Mouse (Mus musculus): Measurements from ENCODE around the gene Shc2. TPM values are rescaled to one million over a fixed set of nuclear protein-coding genes. Genes with fewer than 3 reads are reported as not detected.

The Shc2 gene
- polyA plus RNA-seq, 1 experiment from 2014 or later = 22.8 TPM

GRCm38 (mm10) chr10:79574796-79575195, 62.9 kb downstream of the Shc2 start:
- no peak overlapping the region for H3K4me3 ChIP-seq
- no peak overlapping the region for H3K27ac ChIP-seq (replicated peaks)
- no peak overlapping the region for H3K9ac ChIP-seq (replicated peaks)
- 94% methylated on average over 6 of the region's 6 CpGs for WGBS
- H3K27me3 ChIP-seq = peaks cover 12% of the 10 kb centered on the region; the same call in 1 of the 2 replicates
- H3K36me3 ChIP-seq = no peaks in the 10 kb centered on the region
- no peaks in the 10 kb centered on the region for H3K9me3 ChIP-seq
- no peaks in the 10 kb centered on the region for H3K4me1 ChIP-seq
- no peak for ATAC-seq (ENCODE audit: low FRiP score, low read depth)
- H3K4me2 ChIP-seq (replicated peaks) = no peak overlapping the region

GRCm38 (mm10) chr10:79574350-79574749, 63.4 kb downstream of the Shc2 start:
- WGBS = 86% methylated on average over 8 of the region's 8 CpGs
- no peaks in the 10 kb centered on the region for H3K36me3 ChIP-seq
- ATAC-seq (ENCODE audit: low FRiP score, low read depth) = no peak
- H3K9me3 ChIP-seq = no peaks in the 10 kb centered on the region
- H3K9ac ChIP-seq (replicated peaks) = no peak overlapping the region
- H3K4me3 ChIP-seq = no peak overlapping the region
- H3K4me1 ChIP-seq = no peaks in the 10 kb centered on the region
- no peak overlapping the region for H3K27ac ChIP-seq (replicated peaks)
- H3K4me2 ChIP-seq (replicated peaks) = no peak overlapping the region
- peaks cover 8% of the 10 kb centered on the region; the same call in 1 of the 2 replicates for H3K27me3 ChIP-seq

DNA sequence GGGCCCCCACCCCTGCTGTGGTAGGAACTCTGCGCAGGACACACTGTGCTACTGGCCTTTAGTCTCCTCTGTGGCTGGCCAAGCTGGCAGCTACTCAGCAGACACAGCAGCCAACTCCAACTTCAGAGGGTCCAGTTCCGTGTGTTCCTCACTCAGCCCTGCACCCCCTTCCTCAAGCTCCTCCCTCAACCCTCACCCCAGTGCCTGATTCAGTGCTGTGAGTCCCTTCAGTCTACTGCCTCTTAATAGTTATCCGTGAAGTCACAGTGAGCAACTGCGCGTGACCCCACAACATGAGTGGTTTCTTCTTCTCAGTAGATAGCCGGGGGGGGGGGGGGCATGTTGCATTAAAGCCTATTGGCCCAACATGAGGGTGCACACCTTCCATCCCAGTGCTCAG, 64.1 kb downstream of the Shc2 start:
- H3K4me2 ChIP-seq (replicated peaks) = no peak overlapping the region
- H3K4me1 ChIP-seq = no peaks in the 10 kb centered on the region
- no peak overlapping the region for H3K9ac ChIP-seq (replicated peaks)
- no peak overlapping the region for H3K27ac ChIP-seq (replicated peaks)
- 0 out of 2 replicates have a peak, but pooled peaks cover under 1% of the 10 kb centered on the region for H3K27me3 ChIP-seq
- H3K4me3 ChIP-seq = no peak overlapping the region
- no peaks in the 10 kb centered on the region for H3K36me3 ChIP-seq
- ATAC-seq (ENCODE audit: low FRiP score, low read depth) = no peak
- WGBS = 88% methylated on average over 6 of the region's 6 CpGs
- no peaks in the 10 kb centered on the region for H3K9me3 ChIP-seq

DNA sequence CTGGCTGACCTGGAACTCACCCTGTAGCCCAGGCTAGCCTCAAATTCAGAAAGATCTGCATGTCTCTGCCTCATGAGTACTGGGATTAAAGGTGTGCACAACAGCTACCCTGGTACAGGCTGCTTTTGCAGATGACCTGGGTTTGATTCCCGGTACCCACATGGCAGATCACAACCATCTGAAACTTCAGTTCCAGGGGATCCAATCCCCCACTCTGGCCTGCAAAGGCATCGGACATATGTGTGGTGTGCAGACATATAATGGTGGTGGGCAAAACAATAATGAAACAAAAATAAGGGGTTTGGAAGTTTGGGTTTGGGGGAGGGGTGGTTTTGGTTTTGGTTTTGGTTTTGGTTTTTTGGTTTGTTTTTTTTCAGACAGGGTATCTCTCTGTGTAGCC, 66.4 kb downstream of the Shc2 start:
- Histone ChIP-seq H3K4me3 (no peak overlapping the region), H3K27me3 (no peaks in the 10 kb centered on the region), H3K4me2 (replicated peaks) (no peak overlapping the region), H3K27ac (replicated peaks) (no peak overlapping the region), H3K4me1 (no peaks in the 10 kb centered on the region), H3K36me3 (no peaks in the 10 kb centered on the region), H3K9ac (replicated peaks) (no peak overlapping the region), H3K9me3 (no peaks in the 10 kb centered on the region)
- ATAC-seq (ENCODE audit: low FRiP score, low read depth) = no peak
- WGBS = 91% methylated on average over 2 of the region's 2 CpGs

- no peak for ATAC-seq (ENCODE audit: low FRiP score, low read depth)
- no peak overlapping the region for H3K4me3 ChIP-seq
- H3K9ac ChIP-seq (replicated peaks) = no peak overlapping the region
Observed at GRCm38 (mm10) chr10:79569921-79570320, 67.8 kb downstream of the Shc2 start.

More at GRCm38 (mm10) chr10:79569921-79570320, 67.8 kb downstream of the Shc2 start:
- no peaks in the 10 kb centered on the region for H3K36me3 ChIP-seq
- WGBS = 90% methylated on average over 5 of the region's 5 CpGs
- no peaks in the 10 kb centered on the region for H3K27me3 ChIP-seq
- no peaks in the 10 kb centered on the region for H3K4me1 ChIP-seq
- H3K4me2 ChIP-seq (replicated peaks) = no peak overlapping the region
- peaks cover 5% of the 10 kb centered on the region; the same call in 1 of the 2 replicates for H3K9me3 ChIP-seq
- no peak overlapping the region for H3K27ac ChIP-seq (replicated peaks)

Other genes starting within 250 kb of the Shc2 start
- 0.07 TPM in 1 of 2 replicates, not detected in the other for gene Vmn2r83, start 169.2 kb downstream of the Shc2 start, polyA plus RNA-seq (2016; fragmentation: Nextera tagmentation; extraction: Ambion mirVana)
- 10.9 and 11.0 TPM in 2 replicates for gene Plpp2, start 104.1 kb downstream of the Shc2 start, polyA plus RNA-seq (2016; fragmentation: Nextera tagmentation; extraction: Ambion mirVana)
- 59.8 and 62.5 TPM in 2 replicates for gene Mier2, start 82.7 kb downstream of the Shc2 start, polyA plus RNA-seq (2016; fragmentation: Nextera tagmentation; extraction: Ambion mirVana)
- gene Theg, start 50.6 kb downstream of the Shc2 start, polyA plus RNA-seq (2016; fragmentation: Nextera tagmentation; extraction: Ambion mirVana) = not detected in 2 replicates
- 0.04 and 0.08 TPM in 2 replicates for gene C2cd4c, start 23.9 kb downstream of the Shc2 start, polyA plus RNA-seq (2016; fragmentation: Nextera tagmentation; extraction: Ambion mirVana)
- not detected in 2 replicates for gene Odf3l2, start 7.8 kb upstream of the Shc2 start, polyA plus RNA-seq (2016; fragmentation: Nextera tagmentation; extraction: Ambion mirVana)
- gene Madcam1, start 26.6 kb upstream of the Shc2 start, polyA plus RNA-seq (2016; fragmentation: Nextera tagmentation; extraction: Ambion mirVana) = 0.60 and 1.7 TPM in 2 replicates
- 62.4 and 72.3 TPM in 2 replicates for gene Tpgs1, start 31.5 kb upstream of the Shc2 start, polyA plus RNA-seq (2016; fragmentation: Nextera tagmentation; extraction: Ambion mirVana)
- 139 and 156 TPM in 2 replicates for gene Cdc34, start 44.3 kb upstream of the Shc2 start, polyA plus RNA-seq (2016; fragmentation: Nextera tagmentation; extraction: Ambion mirVana)
- gene Gzmm, start 51.1 kb upstream of the Shc2 start, polyA plus RNA-seq (2016; fragmentation: Nextera tagmentation; extraction: Ambion mirVana) = 1.4 TPM in 2 replicates
- 540 and 588 TPM in 2 replicates for gene Bsg, start 66.6 kb upstream of the Shc2 start, polyA plus RNA-seq (2016; fragmentation: Nextera tagmentation; extraction: Ambion mirVana)
- 0.18 and 0.25 TPM in 2 replicates for gene Hcn2, start 78.7 kb upstream of the Shc2 start, polyA plus RNA-seq (2016; fragmentation: Nextera tagmentation; extraction: Ambion mirVana)
- 45.3 and 46.3 TPM in 2 replicates for gene Polrmt, start 108.7 kb upstream of the Shc2 start, polyA plus RNA-seq (2016; fragmentation: Nextera tagmentation; extraction: Ambion mirVana)
- gene Fgf22, start 117.2 kb upstream of the Shc2 start, polyA plus RNA-seq (2016; fragmentation: Nextera tagmentation; extraction: Ambion mirVana) = 0.48 and 0.55 TPM in 2 replicates
- gene Rnf126, start 129.0 kb upstream of the Shc2 start, polyA plus RNA-seq (2016; fragmentation: Nextera tagmentation; extraction: Ambion mirVana) = 98.8 and 104 TPM in 2 replicates
- gene Fstl3, start 139.4 kb upstream of the Shc2 start, polyA plus RNA-seq (2016; fragmentation: Nextera tagmentation; extraction: Ambion mirVana) = 1.0 and 1.6 TPM in 2 replicates
- gene Prss57, start 153.0 kb upstream of the Shc2 start, polyA plus RNA-seq (2016; fragmentation: Nextera tagmentation; extraction: Ambion mirVana) = 0.27 TPM in 1 of 2 replicates, not detected in the other
- 198 and 204 TPM in 2 replicates for gene Palm, start 155.7 kb upstream of the Shc2 start, polyA plus RNA-seq (2016; fragmentation: Nextera tagmentation; extraction: Ambion mirVana)
- 0.94 and 1.0 TPM in 2 replicates for gene Misp, start 183.1 kb upstream of the Shc2 start, polyA plus RNA-seq (2016; fragmentation: Nextera tagmentation; extraction: Ambion mirVana)
- gene Ptbp1, start 216.5 kb upstream of the Shc2 start, polyA plus RNA-seq (2016; fragmentation: Nextera tagmentation; extraction: Ambion mirVana) = 202 TPM in 2 replicates
- gene Prtn3, start 236.6 kb upstream of the Shc2 start, polyA plus RNA-seq (2016; fragmentation: Nextera tagmentation; extraction: Ambion mirVana) = 14.3 and 16.7 TPM in 2 replicates
- 296 and 302 TPM in 2 replicates for gene Plppr3, start 236.7 kb upstream of the Shc2 start, polyA plus RNA-seq (2016; fragmentation: Nextera tagmentation; extraction: Ambion mirVana)
- gene Elane, start 248.3 kb upstream of the Shc2 start, polyA plus RNA-seq (2016; fragmentation: Nextera tagmentation; extraction: Ambion mirVana) = not detected in 2 replicates